ENCODE assay signal across 19 mouse cellular contexts in the genomic region with DNA sequence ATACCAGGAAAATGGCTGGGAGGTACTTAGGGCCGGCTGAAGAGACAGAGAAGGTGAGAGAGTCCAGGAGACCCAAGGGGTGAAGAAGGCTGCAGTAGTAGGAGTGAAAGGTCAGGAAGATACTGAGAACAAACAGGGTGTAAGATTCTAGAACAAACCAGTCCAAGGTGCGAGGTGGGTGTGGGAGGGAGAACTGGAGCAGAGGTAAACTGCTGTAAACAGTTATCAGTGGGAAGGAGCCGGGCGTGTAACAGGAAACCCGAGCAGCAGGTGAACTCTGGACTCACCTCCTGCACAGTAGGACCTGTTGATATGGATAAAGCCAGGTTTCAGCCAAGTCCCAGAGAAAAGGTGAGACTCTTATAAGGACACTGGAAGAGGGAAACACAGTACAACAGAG. TPM values are rescaled to one million over a fixed set of nuclear protein-coding genes. Genes with fewer than 3 reads are reported as not detected.
DNase-seq lines count a peak whose midpoint lies in the region; ATAC-seq and TF ChIP-seq lines count a peak whose summit lies in the region.
"Had no signal": no experiment of that assay in that cellular context is flagged by ENCODE, and none has a peak within 500 bp of the region (broad histone marks: within the 10 kb centered on the region; RNA-seq: fewer than 3 reads in every experiment).

No protein-coding gene starts in this region.

- H3K79me2 ChIP-seq in liver, adult 2 months (ENCODE audit: control insufficient read depth, insufficient read depth, low read length) = no peaks in the 10 kb centered on the region

- peaks cover 26% of the 10 kb centered on the region for H3K4me1 ChIP-seq in liver, adult 2 months (ENCODE audit: control insufficient read depth, insufficient read depth, low read length)
- peaks cover 5% of the 10 kb centered on the region; the same call in 1 of the 2 replicates for H3K4me1 ChIP-seq in liver, embryonic 11.5 days (replicated peaks; ENCODE audit: control insufficient read depth, insufficient read depth, low read length)
- H3K4me1 ChIP-seq in intestine, embryonic 14.5 days (replicated peaks; ENCODE audit: control insufficient read depth, insufficient read depth, low read length) = no peaks in the 10 kb centered on the region
- no peaks in the 10 kb centered on the region for H3K4me1 ChIP-seq in stomach, postnatal 0 days (replicated peaks; ENCODE audit: control insufficient read depth, insufficient read depth)
- H3K4me1 ChIP-seq: forebrain, embryonic 12.5 days; hindbrain, embryonic 15.5 days; midbrain, embryonic 10.5 days; neural tube, embryonic 15.5 days had no signal

- DNase-seq in liver, adult 2 months (ENCODE audit: extremely low read depth, low read depth, low spot score) = peak; percentile 94
- DNase-seq in liver, embryonic 11.5 days (ENCODE audit: low spot score) = no peak
- no peak for DNase-seq in intestine, embryonic 14.5 days (ENCODE audit: low spot score)
- peak; percentile 65 for DNase-seq in kidney, postnatal 14 days
- DNase-seq in stomach, postnatal 0 days (ENCODE audit: low spot score) = peak; percentile 89
- DNase-seq in spleen, postnatal 36 days (ENCODE audit: low spot score in 2 of 2) = no peak
- no peak for DNase-seq in heart, adult 8-10 months (ENCODE audit: low spot score)
- DNase-seq: cerebellum, postnatal 14 days; gastrocnemius, postnatal 10 days; heart, adult 2 months; lung, adult 2 months; lung, postnatal 4 days; thymus, adult 2 months had no signal

- WGBS in liver, adult 2 months = 11% methylated on average over 5 of the region's 5 CpGs
- 66% methylated on average over 5 of the region's 5 CpGs for whole genome bisulfite sequencing in liver, embryonic 11.5 days
- WGBS in intestine, embryonic 14.5 days = 51% methylated on average over 5 of the region's 5 CpGs
- 46% methylated on average over 5 of the region's 5 CpGs for WGBS in stomach, postnatal 0 days

- peak overlapping the region; percentile 29 for H3K9ac ChIP-seq in liver, adult 2 months (ENCODE audit: low read depth, low read length)
- H3K9ac ChIP-seq in liver, embryonic 11.5 days (ENCODE audit: low read depth, low read length) = no peak overlapping the region
- no peak overlapping the region for H3K9ac ChIP-seq in intestine, embryonic 14.5 days (ENCODE audit: low read length)
- peak overlapping the region; percentile 47; the same call in 1 of the 2 replicates for H3K9ac ChIP-seq in stomach, postnatal 0 days (ENCODE audit: low read length)
- H3K9ac ChIP-seq: forebrain, embryonic 12.5 days; hindbrain, embryonic 15.5 days; neural tube, embryonic 15.5 days had no signal

- H3K4me3 ChIP-seq in liver, adult 2 months (ENCODE audit: insufficient read depth, low read depth, low read length) = no peak overlapping the region
- no peak overlapping the region for H3K4me3 ChIP-seq in liver, embryonic 11.5 days (ENCODE audit: low read depth, low read length)
- H3K4me3 ChIP-seq in intestine, embryonic 14.5 days (ENCODE audit: low read depth, low read length) = no peak overlapping the region
- no peak overlapping the region for H3K4me3 ChIP-seq in stomach, postnatal 0 days (ENCODE audit: low read depth, low read length)
- H3K4me3 ChIP-seq: forebrain, embryonic 12.5 days; heart, adult 2 months; hindbrain, embryonic 15.5 days; left cerebral cortex, adult 2 months; midbrain, embryonic 10.5 days; myocyte; neural tube, embryonic 15.5 days had no signal

- TF ChIP-seq CTCF in liver, adult 2 months (IDR thresholded peaks at IDR 0.05; ENCODE audit: low read depth, low read length) = no peak
- no peak for TF ChIP-seq CTCF in stomach, postnatal 0 days (IDR thresholded peaks at IDR 0.05; ENCODE audit: low read depth)

- H3K9me3 ChIP-seq in liver, embryonic 11.5 days (ENCODE audit: control insufficient read depth, low read length) = no peaks in the 10 kb centered on the region
- no peaks in the 10 kb centered on the region for H3K9me3 ChIP-seq in intestine, embryonic 14.5 days (ENCODE audit: control insufficient read depth, low read length)
- no peaks in the 10 kb centered on the region for H3K9me3 ChIP-seq in stomach, postnatal 0 days (ENCODE audit: control insufficient read depth, low read length)
- H3K9me3 ChIP-seq: forebrain, embryonic 12.5 days; hindbrain, embryonic 15.5 days; midbrain, embryonic 10.5 days; neural tube, embryonic 15.5 days had no signal

- ATAC-seq in liver, embryonic 11.5 days (replicated peaks; ENCODE audit: low FRiP score) = no peak
- ATAC-seq in intestine, embryonic 14.5 days (replicated peaks; ENCODE audit: low FRiP score, low TSS enrichment, low read depth) = peak; percentile 65
- peak; percentile 92 for ATAC-seq in stomach, postnatal 0 days (ENCODE audit: low FRiP score, low TSS enrichment)

- no peaks in the 10 kb centered on the region for H3K36me3 ChIP-seq in liver, adult 2 months (ENCODE audit: control insufficient read depth, insufficient read depth, low read length)
- H3K36me3 ChIP-seq in liver, embryonic 11.5 days (ENCODE audit: control insufficient read depth, insufficient read depth, low read length) = peaks cover 10% of the 10 kb centered on the region
- 0 out of 2 replicates have a peak, but pooled peaks cover 18% of the 10 kb centered on the region for H3K36me3 ChIP-seq in intestine, embryonic 14.5 days (ENCODE audit: control insufficient read depth, insufficient read depth, low read length)
- peaks cover 2% of the 10 kb centered on the region; the same call in 1 of the 2 replicates for H3K36me3 ChIP-seq in stomach, postnatal 0 days (ENCODE audit: control insufficient read depth, insufficient read depth, low read length)

- no peak for TF ChIP-seq POLR2A in liver, adult 2 months (IDR thresholded peaks at IDR 0.05; ENCODE audit: extremely low read depth, insufficient read depth, low read length)

- no peak overlapping the region for H3K4me2 ChIP-seq in liver, embryonic 11.5 days
- peak overlapping the region; percentile 25; the same call in 1 of the 2 replicates for H3K4me2 ChIP-seq in intestine, embryonic 14.5 days (ENCODE audit: low read length)
- no peak overlapping the region for H3K4me2 ChIP-seq in stomach, postnatal 0 days (replicated peaks; ENCODE audit: low read depth)
- H3K4me2 ChIP-seq: forebrain, embryonic 12.5 days; hindbrain, embryonic 15.5 days; neural tube, embryonic 15.5 days had no signal

- H3K27me3 ChIP-seq in liver, adult 2 months (ENCODE audit: control insufficient read depth, insufficient read depth, low read length) = no peaks in the 10 kb centered on the region
- no peaks in the 10 kb centered on the region for H3K27me3 ChIP-seq in liver, embryonic 11.5 days (replicated peaks; ENCODE audit: control insufficient read depth, insufficient read depth, low read length)
- no peaks in the 10 kb centered on the region for H3K27me3 ChIP-seq in intestine, embryonic 14.5 days (replicated peaks; ENCODE audit: control insufficient read depth, insufficient read depth, low read length)
- no peaks in the 10 kb centered on the region for H3K27me3 ChIP-seq in stomach, postnatal 0 days (ENCODE audit: control insufficient read depth, insufficient read depth, low read length)
- H3K27me3 ChIP-seq: forebrain, embryonic 12.5 days; hindbrain, embryonic 15.5 days; neural tube, embryonic 15.5 days had no signal

- no peak for TF ChIP-seq EP300 in stomach, postnatal 0 days (optimal IDR thresholded peaks at IDR 0.05)

- peak overlapping the region; percentile 74 for H3K27ac ChIP-seq in liver, adult 2 months (replicated peaks; ENCODE audit: insufficient read depth, low read depth, low read length)
- H3K27ac ChIP-seq in liver, embryonic 11.5 days (ENCODE audit: low read depth, low read length) = no peak overlapping the region
- H3K27ac ChIP-seq in intestine, embryonic 14.5 days (ENCODE audit: low read depth) = peak overlapping the region; percentile 69
- peak overlapping the region; percentile 89 for H3K27ac ChIP-seq in stomach, postnatal 0 days (replicated peaks)
- H3K27ac ChIP-seq: forebrain, embryonic 12.5 days; heart, adult 2 months; hindbrain, embryonic 15.5 days; left cerebral cortex, adult 2 months; midbrain, embryonic 10.5 days; neural tube, embryonic 15.5 days had no signal

RNA-seq across cellular contexts. Expression of a gene that starts 11.9 kb away (rescaled TPM):
- total RNA-seq in liver, adult 2 months (2014; rRNA removed) = 994 and 1,028 TPM in 2 replicates
- 683 and 720 TPM in 2 replicates for polyA plus RNA-seq in liver, adult 2 months (2012; rRNA removed)
- 22.7 and 23.6 TPM in 2 replicates for polyA plus RNA-seq in liver, embryonic 11.5 days (2014; fragmentation: Nextera tagmentation; extraction: Ambion mirVana)
- polyA plus RNA-seq in intestine, embryonic 14.5 days (2014; fragmentation: Nextera tagmentation; extraction: Ambion mirVana) = 33.3 and 35.1 TPM in 2 replicates
- 207 and 211 TPM in 2 replicates for polyA plus RNA-seq in stomach, postnatal 0 days (2015; fragmentation: Nextera tagmentation; extraction: Ambion mirVana)
- total RNA-seq in heart, adult 8-10 months (2022) = 100 to 1,000 TPM; 199 to 220 (median 213) TPM

RNA-seq across cellular contexts. Expression of a gene that starts 12.0 kb away (rescaled TPM):
- total RNA-seq in liver, adult 2 months (2014; rRNA removed) = 3.0 and 5.3 TPM in 2 replicates
- polyA plus RNA-seq in liver, adult 2 months (2012; rRNA removed) = 2.3 and 3.0 TPM in 2 replicates
- 62.3 and 63.8 TPM in 2 replicates for polyA plus RNA-seq in liver, embryonic 11.5 days (2014; fragmentation: Nextera tagmentation; extraction: Ambion mirVana)
- 88.8 and 93.2 TPM in 2 replicates for polyA plus RNA-seq in intestine, embryonic 14.5 days (2014; fragmentation: Nextera tagmentation; extraction: Ambion mirVana)
- 51.9 and 52.6 TPM in 2 replicates for polyA plus RNA-seq in stomach, postnatal 0 days (2015; fragmentation: Nextera tagmentation; extraction: Ambion mirVana)
- 10 to 100 TPM; 10.1 to 15.1 (median 10.8) TPM for total RNA-seq in heart, adult 8-10 months (2022)

RNA-seq across cellular contexts. Expression of a gene that starts 27.2 kb away (rescaled TPM):
- total RNA-seq in liver, adult 2 months (2014; rRNA removed) = 0.07 and 0.18 TPM in 2 replicates
- 0.12 and 0.16 TPM in 2 replicates for polyA plus RNA-seq in liver, adult 2 months (2012; rRNA removed)
- polyA plus RNA-seq in liver, embryonic 11.5 days (2014; fragmentation: Nextera tagmentation; extraction: Ambion mirVana) = 0.56 TPM in 2 replicates
- polyA plus RNA-seq in intestine, embryonic 14.5 days (2014; fragmentation: Nextera tagmentation; extraction: Ambion mirVana) = 3.2 and 3.7 TPM in 2 replicates
- polyA plus RNA-seq in stomach, postnatal 0 days (2015; fragmentation: Nextera tagmentation; extraction: Ambion mirVana) = 26.5 and 30.1 TPM in 2 replicates
- under 1 TPM; 0.49 to 0.94 (median 0.56) TPM for total RNA-seq in heart, adult 8-10 months (2022)

RNA-seq across cellular contexts. Expression of a gene that starts 42.7 kb away (rescaled TPM):
- 5.6 and 9.0 TPM in 2 replicates for total RNA-seq in liver, adult 2 months (2014; rRNA removed)
- 3.6 and 4.5 TPM in 2 replicates for polyA plus RNA-seq in liver, adult 2 months (2012; rRNA removed)
- 20.1 and 23.3 TPM in 2 replicates for polyA plus RNA-seq in liver, embryonic 11.5 days (2014; fragmentation: Nextera tagmentation; extraction: Ambion mirVana)
- 22.8 and 23.3 TPM in 2 replicates for polyA plus RNA-seq in intestine, embryonic 14.5 days (2014; fragmentation: Nextera tagmentation; extraction: Ambion mirVana)
- 8.0 and 8.8 TPM in 2 replicates for polyA plus RNA-seq in stomach, postnatal 0 days (2015; fragmentation: Nextera tagmentation; extraction: Ambion mirVana)
- total RNA-seq in heart, adult 8-10 months (2022) = 10 to 100 TPM; 14.5 to 16.4 (median 15.2) TPM

Comparison
In these comparisons a context has a peak if more than half of its experiments do, and no peak if none do; other contexts are left out.
1. DNase-seq: peak in liver, adult 2 months (single experiment), kidney, postnatal 14 days (single experiment) and stomach, postnatal 0 days (single experiment); none in liver, embryonic 11.5 days (single experiment), intestine, embryonic 14.5 days (single experiment), spleen, postnatal 36 days (0 of 2) and heart, adult 8-10 months (single experiment).
2. H3K9ac ChIP-seq: peak in liver, adult 2 months (single experiment) and stomach, postnatal 0 days (single experiment); none in liver, embryonic 11.5 days (single experiment) and intestine, embryonic 14.5 days (single experiment).
3. RNA of a gene that starts 12.0 kb away (polyA plus RNA-seq): 88.8 to 93.2 TPM in intestine, embryonic 14.5 days, 62.3 to 63.8 TPM in liver, embryonic 11.5 days and 51.9 to 52.6 TPM in stomach, postnatal 0 days; 2.3 to 3.0 TPM in liver, adult 2 months; every median in the first group is over 10 times any median in the second.